Mouse (Mus musculus) spleen, postnatal 14 days (tissue): ENCODE measurements around the gene Rd3.

Experiments used
- DNase-seq, 2 experiments: peaks; one replicate each; pipeline ENCODE4 v3.0.0; 2021 to 2022; ENCODE audit warnings: low spot score in 2 of 2

The Rd3 gene

GRCm38 (mm10) chr1:191963948-191964772 lies 13.0 kb upstream of the Rd3 start:
- peak; percentile 74 to 83 for DNase-seq

- peak; percentile 43 to 71 for DNase-seq
Observed at GRCm38 (mm10) chr1:191964773-191965481, 12.2 kb upstream of the Rd3 start.

GRCm38 (mm10) chr1:191969939-191970338 lies 7.2 kb upstream of the Rd3 start:
- no peak for DNase-seq

GRCm38 (mm10) chr1:191974509-191975405 lies 2.4 kb upstream of the Rd3 start:
- no peak for DNase-seq

- DNase-seq, result no peak
Observed at GRCm38 (mm10) chr1:191981426-191982102, 4.4 kb downstream of the Rd3 start.

GRCm38 (mm10) chr1:191986674-191987480 lies 9.7 kb downstream of the Rd3 start:
- DNase-seq, result no peak

GRCm38 (mm10) chr1:191987481-191987769 lies 10.3 kb downstream of the Rd3 start:
- no peak for DNase-seq

- DNase-seq, result no peak
Observed at GRCm38 (mm10) chr1:191988646-191989045, 11.5 kb downstream of the Rd3 start.

- DNase-seq, result no peak
Observed at GRCm38 (mm10) chr1:191989060-191989459, 11.9 kb downstream of the Rd3 start.

GRCm38 (mm10) chr1:191989994-191990393 lies 12.8 kb downstream of the Rd3 start:
- peak; percentile 83 to 87 for DNase-seq

GRCm38 (mm10) chr1:191992040-191992780 lies 15.0 kb downstream of the Rd3 start:
- DNase-seq, result no peak

GRCm38 (mm10) chr1:191994476-191994875 lies 17.3 kb downstream of the Rd3 start:
- DNase-seq, result no peak

GRCm38 (mm10) chr1:191995488-191995887 lies 18.3 kb downstream of the Rd3 start:
- DNase-seq, result peak; percentile 60 to 75

GRCm38 (mm10) chr1:191995916-191996315 lies 18.7 kb downstream of the Rd3 start:
- no peak for DNase-seq

GRCm38 (mm10) chr1:191996621-191997185 lies 19.5 kb downstream of the Rd3 start:
- DNase-seq, result no peak

- DNase-seq, result no peak
Observed at GRCm38 (mm10) chr1:191999022-191999421, 21.9 kb downstream of the Rd3 start.
